Mouse (Mus musculus) spleen, adult 2 months (tissue): ENCODE measurements around the gene P3h2.

Experiments used
- CTCF ChIP-seq: fragments of 200-500 bp; IDR thresholded peaks from 2 replicates; pipeline ENCODE4 v1.5.1; 2011; ENCODE audit warnings: mild to moderate bottlenecking, inconsistent platforms; ENCODE audit not compliant: insufficient read depth, insufficient read length, insufficient replicate concordance; ENCODE audit errors: extremely low read depth
- POLR2A ChIP-seq: fragments of 200-500 bp; IDR thresholded peaks from 2 replicates; pipeline ENCODE4 v1.6.1; 2011; ENCODE audit warnings: low read depth, low read length, inconsistent platforms

GRCm38 (mm10) chr16:25952005-25952404, 153.6 kb downstream of the P3h2 start:
- no peak for TF ChIP-seq CTCF
- TF ChIP-seq POLR2A, result no peak
